Mouse (Mus musculus) kidney, adult 2 months (tissue): ENCODE data around the gene P2ry6.

Source experiments
- CTCF ChIP-seq: fragments of 200-500 bp; conservative IDR thresholded peaks from 2 replicates; pipeline ENCODE4 v1.5.1; 2011; ENCODE audit warnings: low read depth, mild to moderate bottlenecking, control low read depth, low read length, moderate library complexity, mixed read lengths; ENCODE audit not compliant: insufficient read depth, insufficient read length
- POLR2A ChIP-seq: fragments of 200-500 bp; IDR thresholded peaks from one replicate; pipeline ENCODE4 v1.6.1; 2011; ENCODE audit warnings: low read depth, low read length, control low read depth

- TF ChIP-seq CTCF (peak; percentile 69), POLR2A (no peak)
Measured at GRCm38 (mm10) chr7:100902451-100903137, 71.9 kb downstream of the P2ry6 start.
